Mouse (Mus musculus) neural tube, embryonic 11.5 days (tissue): ENCODE results near the gene Usp37. TPM values are rescaled to one million over a fixed set of nuclear protein-coding genes. Genes with fewer than 3 reads are reported as not detected.
"Not testable (repeated sequence)": the region's sequence is repeated elsewhere in the genome, so short reads cannot be mapped to it uniquely, and the experiment has no call there.

ENCODE experiments used
- ATAC-seq: fragments of 200-750 bp; cut with Nextera tagmentation; 2 replicates; pipeline ENCODE4 v1.8.0; 2017; ENCODE audit warnings: moderate number of reproducible peaks, mild to moderate bottlenecking, moderate TSS enrichment, moderate library complexity; ENCODE audit not compliant: insufficient read depth, low FRiP score, low TSS enrichment
- DNase-seq: peaks from one replicate; pipeline ENCODE4 v3.0.0-alpha.2; 2015; ENCODE audit warnings: low spot score
- H3K27ac ChIP-seq: fragments of 300-500 bp; sonication (generic); 2 replicates; pipeline ENCODE4 v1.5.1; 2014; ENCODE audit warnings: low read depth, mild to moderate bottlenecking, low read length
- H3K27me3 ChIP-seq: fragments of 300-500 bp; sonication (generic); 2 replicates; pipeline ENCODE4 v1.6.1; 2014; ENCODE audit warnings: mild to moderate bottlenecking, low read length, mixed read lengths; ENCODE audit not compliant: control insufficient read depth, insufficient read depth
- H3K36me3 ChIP-seq: fragments of 300-500 bp; sonication (generic); 2 replicates; pipeline ENCODE4 v1.6.1; 2014; ENCODE audit warnings: mild to moderate bottlenecking, low read length, moderate library complexity, mixed read lengths; ENCODE audit not compliant: control insufficient read depth, insufficient read depth
- H3K4me1 ChIP-seq: fragments of 300-500 bp; sonication (generic); 2 replicates; pipeline ENCODE4 v1.6.1; 2014; ENCODE audit warnings: low read length, mixed read lengths; ENCODE audit not compliant: control insufficient read depth, insufficient read depth
- H3K4me2 ChIP-seq: fragments of 300-500 bp; sonication (generic); 2 replicates; pipeline ENCODE4 v1.6.1; 2014; ENCODE audit warnings: low read depth, mild to moderate bottlenecking, moderate library complexity
- H3K4me3 ChIP-seq: fragments of 300-500 bp; sonication (generic); 2 replicates; pipeline ENCODE4 v1.5.1; 2014; ENCODE audit warnings: low read depth, low read length
- H3K9ac ChIP-seq: fragments of 300-500 bp; sonication (generic); 2 replicates; pipeline ENCODE4 v1.6.1; 2014; ENCODE audit warnings: mild to moderate bottlenecking, low read length
- H3K9me3 ChIP-seq: fragments of 300-500 bp; sonication (generic); 2 replicates; pipeline ENCODE4 v1.6.1; 2016; ENCODE audit warnings: low read length; ENCODE audit not compliant: control insufficient read depth
- WGBS: fragments of 180-500 bp; shearing (Covaris S2); extraction: QIAGEN DNeasy Blood & Tissue Kit; methylation state at CpG from one replicate; pipeline ENCODE4 v1.1.7; 2014; 5-methylcytosine and 5-hydroxymethylcytosine counted together
- polyA plus RNA-seq: library from polyadenylated mRNA; unstranded; fragments of >200 nt; fragmentation: Nextera tagmentation; extraction: Ambion mirVana; gene quantifications from 2 replicates; pipeline ENCODE4 v1.2.1, GENCODE M21; 2014

The Usp37 gene
- polyA plus RNA-seq, 1 experiment from 2014 or later = 42.6 TPM

GRCm38 (mm10) chr1:74542451-74542961 lies 1.6 kb downstream of the Usp37 start, which contains the start of gene Plcd4:
Gene Plcd4 (plus strand): TSS chr1:74542888.
- no peaks in the 10 kb centered on the region for H3K9me3 ChIP-seq
- H3K36me3 ChIP-seq = no peaks in the 10 kb centered on the region
- ATAC-seq (no peak), DNase-seq (no peak)
- H3K4me2 ChIP-seq = no peak within 1 kb of the TSS
- WGBS = 5% methylated on average over 6 of the region's 6 CpGs
- H3K27me3 ChIP-seq = no peaks in the 10 kb centered on the region
- H3K9ac ChIP-seq = peak within 1 kb of the TSS; percentile 26; the same call in 1 of the 2 replicates
- H3K4me1 ChIP-seq = peaks cover 6% of the 10 kb centered on the region; the same call in 1 of the 2 replicates
- H3K27ac ChIP-seq = no peak within 1 kb of the TSS
- no peak within 1 kb of the TSS for H3K4me3 ChIP-seq

- Histone ChIP-seq H3K4me2 (no peak overlapping the region), H3K4me3 (no peak overlapping the region)
- no peak for DNase-seq
Measured at GRCm38 (mm10) chr1:74538650-74539049, 5.4 kb downstream of the Usp37 start.

GRCm38 (mm10) chr1:74528589-74528988 lies 15.5 kb downstream of the Usp37 start:
- Histone ChIP-seq H3K4me2 (no peak overlapping the region), H3K9me3 (no peaks in the 10 kb centered on the region), H3K36me3 (peaks cover 13% of the 10 kb centered on the region), H3K9ac (no peak overlapping the region), H3K27me3 (no peaks in the 10 kb centered on the region), H3K27ac (no peak overlapping the region), H3K4me1 (no peaks in the 10 kb centered on the region), H3K4me3 (no peak overlapping the region)
- DNase-seq (no peak), ATAC-seq (no peak)
- WGBS = 92% methylated on average over 7 of the region's 7 CpGs

More at GRCm38 (mm10) chr1:74538650-74539049, 5.4 kb downstream of the Usp37 start:
- Histone ChIP-seq H3K9ac (no peak overlapping the region), H3K27me3 (no peaks in the 10 kb centered on the region), H3K9me3 (no peaks in the 10 kb centered on the region), H3K36me3 (no peaks in the 10 kb centered on the region), H3K27ac (no peak overlapping the region), H3K4me1 (peaks cover 6% of the 10 kb centered on the region; the same call in 1 of the 2 replicates)
- ATAC-seq = no peak

- no peak for DNase-seq
- WGBS = 94% methylated on average over 4 of the region's 4 CpGs
Measured at GRCm38 (mm10) chr1:74524746-74525145, 19.3 kb downstream of the Usp37 start.

GRCm38 (mm10) chr1:74519875-74520274 lies 24.2 kb downstream of the Usp37 start:
- no peaks in the 10 kb centered on the region for H3K27me3 ChIP-seq
- H3K27ac ChIP-seq = no peak overlapping the region
- no peak overlapping the region for H3K9ac ChIP-seq
- H3K4me3 ChIP-seq = no peak overlapping the region
- DNase-seq (no peak), ATAC-seq (no peak)
- H3K9me3 ChIP-seq = no peaks in the 10 kb centered on the region
- peaks cover 9% of the 10 kb centered on the region for H3K36me3 ChIP-seq
- no peak overlapping the region for H3K4me2 ChIP-seq
- H3K4me1 ChIP-seq = no peaks in the 10 kb centered on the region

More at GRCm38 (mm10) chr1:74524746-74525145, 19.3 kb downstream of the Usp37 start:
- H3K4me3 ChIP-seq = no peak overlapping the region
- no peak overlapping the region for H3K27ac ChIP-seq
- no peaks in the 10 kb centered on the region for H3K4me1 ChIP-seq
- H3K36me3 ChIP-seq = peaks cover 14% of the 10 kb centered on the region
- ATAC-seq = no peak
- H3K9ac ChIP-seq = no peak overlapping the region
- H3K9me3 ChIP-seq = no peaks in the 10 kb centered on the region
- no peak overlapping the region for H3K4me2 ChIP-seq
- H3K27me3 ChIP-seq = no peaks in the 10 kb centered on the region

GRCm38 (mm10) chr1:74512999-74513398 lies 31.1 kb downstream of the Usp37 start:
- not testable (repeated sequence) for DNase-seq, H3K9me3 ChIP-seq, H3K4me3 ChIP-seq, H3K27me3 ChIP-seq, H3K36me3 ChIP-seq, H3K9ac ChIP-seq, H3K4me2 ChIP-seq, H3K4me1 ChIP-seq, H3K27ac ChIP-seq, ATAC-seq
- WGBS = 100% methylated on average over 1 of the region's 1 CpGs

GRCm38 (mm10) chr1:74511306-74511705 lies 32.8 kb downstream of the Usp37 start:
- Histone ChIP-seq H3K9ac (no peak overlapping the region), H3K4me2 (no peak overlapping the region), H3K27me3 (no peaks in the 10 kb centered on the region), H3K27ac (no peak overlapping the region), H3K36me3 (0 out of 2 replicates have a peak, but pooled peaks cover 2% of the 10 kb centered on the region), H3K4me3 (no peak overlapping the region), H3K9me3 (no peaks in the 10 kb centered on the region), H3K4me1 (no peaks in the 10 kb centered on the region)
- 98% methylated on average over 5 of the region's 5 CpGs for WGBS
- DNase-seq (no peak), ATAC-seq (no peak)

GRCm38 (mm10) chr1:74507780-74508179 lies 36.3 kb downstream of the Usp37 start:
- Histone ChIP-seq H3K4me2 (no peak overlapping the region), H3K36me3 (0 out of 2 replicates have a peak, but pooled peaks cover 2% of the 10 kb centered on the region), H3K4me3 (peak overlapping the region; percentile 86; the same call in 1 of the 2 replicates), H3K27me3 (no peaks in the 10 kb centered on the region), H3K9me3 (no peaks in the 10 kb centered on the region), H3K4me1 (peaks cover 8% of the 10 kb centered on the region), H3K9ac (no peak overlapping the region), H3K27ac (no peak overlapping the region)
- 90% methylated on average over 2 of the region's 2 CpGs for WGBS
- DNase-seq (no peak), ATAC-seq (no peak)

- Histone ChIP-seq H3K9me3 (no peaks in the 10 kb centered on the region), H3K4me2 (peak overlapping the region; percentile 86), H3K27me3 (no peaks in the 10 kb centered on the region), H3K4me1 (peaks cover 8% of the 10 kb centered on the region), H3K36me3 (0 out of 2 replicates have a peak, but pooled peaks cover 2% of the 10 kb centered on the region), H3K27ac (peak overlapping the region; percentile 90), H3K9ac (peak overlapping the region; percentile 88), H3K4me3 (peak overlapping the region; percentile 86)
- WGBS = under 1% methylated on average over 33 of the region's 34 CpGs
- ATAC-seq (peak; percentile 59; the same call in 1 of the 2 replicates), DNase-seq (peak; percentile 87)
Measured at GRCm38 (mm10) chr1:74506471-74506881, 37.6 kb downstream of the Usp37 start.
